Mouse (Mus musculus): ENCODE results near the gene Hcfc1r1.

- TF ChIP-seq CTCF (IDR thresholded peaks at IDR 0.05; ENCODE audit: low read depth) (no peak), EP300 (IDR thresholded peaks at IDR 0.05; ENCODE audit: low read depth) (no peak)
Observed at GRCm38 (mm10) chr17:23704741-23705140, 31.3 kb downstream of the Hcfc1r1 start.
